Mouse (Mus musculus) right cerebral cortex, adult 2 months (tissue): ENCODE data around the gene Eif4a2.
A peak's percentile ranks its signal among the peaks of the same experiment; 100 is the strongest.

Source experiments
- DNase-seq, 2 experiments: peaks; one replicate each; pipeline ENCODE4 v3.0.0; 2021 to 2022; ENCODE audit warnings: low spot score in 2 of 2

The Eif4a2 gene

DNA sequence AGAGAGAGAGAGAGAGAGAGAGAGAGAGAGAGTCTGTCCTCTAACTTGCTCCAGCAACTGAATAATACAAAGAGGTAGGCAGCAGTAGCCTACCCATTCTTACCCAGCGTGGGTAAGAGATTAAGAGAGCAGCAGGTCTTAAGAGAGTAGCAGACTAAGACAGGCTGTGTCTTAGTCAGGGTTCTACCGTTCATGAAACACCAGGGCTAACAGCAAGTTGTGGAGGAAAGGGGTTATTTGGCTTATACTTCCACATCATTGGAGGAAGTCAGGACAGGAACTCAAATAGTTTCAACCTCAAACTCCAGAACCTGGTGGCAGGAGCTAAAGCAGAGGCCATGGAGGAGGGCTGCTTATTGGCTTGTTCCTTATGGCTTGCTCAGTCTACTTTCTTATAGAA lies 3.4 kb upstream of the Eif4a2 start:
- DNase-seq, result no peak

DNA sequence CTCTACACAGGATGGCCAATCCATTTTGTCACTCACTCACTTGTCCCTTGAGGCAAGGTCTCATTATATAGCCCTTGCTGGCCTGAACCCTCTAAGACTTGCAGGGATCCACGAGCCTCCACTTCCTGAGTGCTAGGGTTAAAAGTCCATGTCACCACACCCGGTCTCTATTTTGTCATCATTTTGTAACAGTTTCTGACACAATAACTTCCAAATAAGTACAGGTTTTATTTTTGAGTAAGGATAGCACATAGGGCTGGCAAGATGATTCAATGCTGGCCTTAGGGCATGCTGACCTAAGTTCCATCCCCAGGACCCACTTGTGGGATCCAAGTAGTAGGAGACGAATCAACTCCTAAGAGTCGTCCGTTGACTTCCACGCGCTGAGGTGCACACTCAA lies 1.1 kb upstream of the Eif4a2 start:
- no peak for DNase-seq

DNA sequence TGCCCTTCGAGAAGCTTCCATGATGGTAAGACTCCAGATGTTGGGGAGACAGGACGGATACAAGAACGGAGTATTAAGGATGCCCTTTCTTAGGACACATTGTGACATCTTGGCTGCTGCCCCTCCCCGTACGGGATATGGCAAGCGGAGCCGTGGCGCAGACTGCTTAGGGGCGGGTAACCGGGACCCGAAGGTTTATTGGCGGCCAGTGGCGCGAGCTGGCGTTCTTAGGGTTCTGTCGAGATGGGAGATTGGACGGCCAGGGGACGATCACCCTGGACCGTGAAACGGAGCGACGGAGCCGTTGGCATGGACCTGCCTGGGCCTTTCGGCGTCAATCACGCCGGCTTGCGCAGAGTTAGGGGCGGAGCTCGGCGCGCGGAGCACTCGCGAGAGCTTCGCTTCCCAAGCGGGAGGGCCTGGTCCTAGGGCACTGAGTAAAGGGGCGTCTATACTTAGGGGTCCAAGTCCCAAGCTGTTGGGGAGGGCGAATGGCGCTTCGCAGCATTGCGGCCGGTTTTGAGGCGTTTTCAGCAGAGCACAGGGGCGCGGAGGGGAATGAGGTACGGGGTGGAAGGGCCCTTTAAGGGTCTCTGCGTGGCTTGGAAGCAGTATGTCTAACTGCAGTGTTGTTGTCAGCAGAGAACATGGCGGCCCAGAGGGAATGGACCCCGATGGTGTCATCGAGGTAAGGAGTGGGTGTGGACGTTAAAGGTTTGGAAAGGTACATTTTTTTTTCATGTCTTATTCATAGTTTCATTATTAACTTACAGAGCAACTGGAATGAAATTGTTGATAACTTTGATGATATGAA lies 909 bp downstream of the Eif4a2 start:
- peak; percentile 75 to 78 for DNase-seq

- no peak for DNase-seq
Measured at GRCm38 (mm10) chr16:23108943-23109342, 1.7 kb downstream of the Eif4a2 start.

DNA sequence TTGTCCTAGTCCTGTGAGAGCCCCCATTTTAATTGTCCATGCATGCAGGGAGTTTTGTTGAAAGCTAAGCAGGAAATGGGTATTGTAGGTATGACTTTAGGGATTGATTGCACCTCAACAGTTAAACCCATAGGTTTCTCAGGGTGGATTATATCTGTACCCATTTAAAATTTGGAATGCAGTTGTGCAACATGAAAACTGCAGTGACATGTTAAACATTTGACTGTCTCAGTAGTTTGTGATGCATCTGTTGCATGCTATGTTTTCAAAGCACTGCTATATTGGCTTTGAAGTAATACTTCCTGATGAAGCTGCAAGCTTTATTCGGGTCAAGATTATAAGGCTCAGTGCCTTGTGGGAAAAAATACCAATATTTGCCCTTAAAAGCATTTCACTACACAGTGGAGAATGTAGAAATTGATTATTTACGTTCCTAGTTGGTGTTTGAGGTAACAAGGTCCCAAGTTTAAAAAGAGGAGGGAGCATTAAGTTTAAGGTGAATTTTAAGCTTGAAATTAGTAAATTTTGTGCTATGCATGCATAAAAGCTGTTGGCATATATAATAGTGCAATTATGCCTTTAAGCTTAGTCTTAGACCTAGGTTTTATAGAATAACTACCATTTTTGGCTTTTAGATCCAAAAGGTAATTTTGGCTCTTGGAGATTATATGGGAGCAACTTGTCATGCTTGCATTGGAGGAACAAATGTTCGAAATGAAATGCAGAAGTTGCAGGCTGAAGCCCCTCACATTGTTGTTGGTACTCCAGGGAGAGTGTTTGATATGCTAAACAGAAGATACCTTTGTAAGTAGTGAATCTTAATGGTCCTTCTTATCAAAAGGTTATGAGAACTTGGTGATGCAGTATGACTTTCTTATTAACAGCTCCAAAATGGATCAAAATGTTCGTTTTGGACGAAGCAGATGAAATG lies 2.4 kb downstream of the Eif4a2 start:
- no peak for DNase-seq

- DNase-seq, result no peak
Measured at GRCm38 (mm10) chr16:23112348-23112747, 5.1 kb downstream of the Eif4a2 start.

DNA sequence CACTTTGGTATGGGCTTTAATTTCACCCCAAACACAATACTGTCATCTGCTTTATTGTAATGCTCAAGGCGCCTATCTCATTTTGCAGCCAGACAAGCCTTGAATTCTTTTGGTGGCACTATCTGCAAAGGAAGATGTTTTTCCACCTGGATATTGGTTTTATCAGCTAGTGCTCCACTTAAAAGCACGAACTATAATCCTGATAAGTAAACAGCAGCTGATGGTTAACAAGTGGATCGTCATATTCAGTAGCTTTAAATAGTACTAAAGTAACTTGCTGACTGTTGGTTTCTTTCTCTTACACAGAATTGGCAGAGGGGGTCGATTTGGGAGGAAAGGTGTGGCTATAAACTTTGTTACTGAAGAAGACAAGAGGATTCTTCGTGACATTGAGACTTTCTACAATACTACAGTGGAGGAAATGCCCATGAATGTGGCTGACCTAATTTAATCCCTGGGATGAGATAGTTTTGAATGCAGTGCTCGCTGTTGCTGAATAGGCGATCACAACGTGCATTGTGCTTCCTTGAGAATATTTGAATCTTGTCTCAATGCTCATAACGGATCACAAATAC lies 5.7 kb downstream of the Eif4a2 start:
- DNase-seq, result no peak

- DNase-seq, result no peak
Measured at GRCm38 (mm10) chr16:23113903-23114302, 6.7 kb downstream of the Eif4a2 start.

DNA sequence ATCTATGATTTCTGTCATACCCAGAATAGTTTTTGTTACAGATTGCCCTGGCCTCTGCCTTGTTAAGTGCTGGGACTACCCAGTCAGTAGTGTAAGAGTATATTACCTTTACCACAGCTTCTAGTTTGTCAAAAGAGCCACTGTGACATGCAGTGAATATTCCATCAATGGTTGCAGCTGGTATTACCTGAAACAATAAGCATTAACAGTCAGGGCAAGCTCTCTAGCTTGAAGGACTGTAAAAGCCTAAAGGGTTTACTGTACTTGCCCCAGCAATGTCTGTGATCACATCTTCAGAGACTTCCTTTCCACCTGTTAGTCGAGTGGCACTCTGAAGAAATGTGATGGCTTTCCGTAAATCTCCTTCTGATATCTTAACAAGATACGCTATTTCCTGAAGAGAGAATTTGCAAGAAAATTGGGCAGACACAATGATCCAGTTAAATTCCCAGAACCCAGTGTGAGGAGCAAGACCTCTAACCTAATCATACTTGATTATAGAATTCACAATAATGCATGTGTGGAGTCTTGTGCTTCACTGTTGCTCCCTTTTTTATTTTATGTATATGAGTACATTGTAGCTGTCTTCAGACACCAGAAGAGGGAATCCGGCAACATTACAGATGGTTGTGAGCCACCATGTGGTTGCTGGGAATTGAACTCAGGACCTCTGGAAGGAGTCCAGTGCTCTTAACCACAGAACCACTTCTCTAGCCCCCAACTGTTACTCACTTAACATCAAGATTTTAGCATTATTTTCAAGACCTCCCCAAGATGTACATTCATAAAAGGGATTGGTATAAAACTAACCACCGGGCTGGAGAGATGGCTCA lies 7.3 kb downstream of the Eif4a2 start:
- no peak for DNase-seq

DNA sequence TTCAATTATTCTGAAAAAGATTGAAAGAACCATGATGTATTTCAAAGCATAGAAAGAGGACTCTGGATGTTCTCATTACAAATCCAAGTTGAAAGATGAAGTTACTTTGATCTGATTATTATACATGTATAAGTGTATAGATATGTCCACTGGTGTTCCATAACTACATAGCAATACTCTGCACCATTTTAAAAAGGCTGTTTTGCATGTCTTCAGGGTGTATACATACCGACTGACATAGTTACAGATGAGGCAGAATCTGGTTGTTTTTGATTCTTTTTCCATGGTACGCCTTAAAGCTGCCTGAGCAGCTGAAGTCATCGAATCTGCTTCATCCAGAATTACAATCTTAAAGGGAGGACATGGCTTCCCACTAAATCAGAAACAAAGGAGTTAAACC lies 8.2 kb downstream of the Eif4a2 start:
- DNase-seq, result no peak

- no peak for DNase-seq
Measured at GRCm38 (mm10) chr16:23117173-23117572, 9.9 kb downstream of the Eif4a2 start.

GRCm38 (mm10) chr16:23122446-23122845 lies 15.2 kb downstream of the Eif4a2 start:
- no peak for DNase-seq

- no peak for DNase-seq
Measured at GRCm38 (mm10) chr16:23123104-23123503, 15.9 kb downstream of the Eif4a2 start.

- no peak for DNase-seq
Measured at GRCm38 (mm10) chr16:23124398-23124797, 17.2 kb downstream of the Eif4a2 start.

DNA sequence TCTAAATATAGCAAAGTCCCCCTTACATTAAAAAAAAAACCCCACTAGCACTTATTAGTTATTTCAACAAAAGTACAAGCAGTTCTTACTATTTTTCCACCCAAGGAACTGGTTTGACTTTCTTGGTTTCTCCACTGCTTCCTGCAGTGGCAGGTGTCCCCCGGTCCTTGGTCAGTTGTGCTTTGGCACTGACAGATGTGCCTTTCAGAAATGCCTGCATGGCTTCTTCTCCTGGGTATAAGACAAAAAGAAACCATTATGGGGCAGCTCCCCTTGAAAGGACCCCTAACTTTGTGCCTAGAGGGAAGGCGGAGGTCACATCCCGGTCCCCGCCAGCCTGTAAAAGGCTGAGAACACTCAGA lies 20.0 kb downstream of the Eif4a2 start:
- DNase-seq, result no peak

GRCm38 (mm10) chr16:23127673-23128375 lies 20.6 kb downstream of the Eif4a2 start, which contains the start of gene Rfc4:
Rfc4 (minus strand) TSS chr16:23127737.
- peak; percentile 91 to 94 for DNase-seq

DNA sequence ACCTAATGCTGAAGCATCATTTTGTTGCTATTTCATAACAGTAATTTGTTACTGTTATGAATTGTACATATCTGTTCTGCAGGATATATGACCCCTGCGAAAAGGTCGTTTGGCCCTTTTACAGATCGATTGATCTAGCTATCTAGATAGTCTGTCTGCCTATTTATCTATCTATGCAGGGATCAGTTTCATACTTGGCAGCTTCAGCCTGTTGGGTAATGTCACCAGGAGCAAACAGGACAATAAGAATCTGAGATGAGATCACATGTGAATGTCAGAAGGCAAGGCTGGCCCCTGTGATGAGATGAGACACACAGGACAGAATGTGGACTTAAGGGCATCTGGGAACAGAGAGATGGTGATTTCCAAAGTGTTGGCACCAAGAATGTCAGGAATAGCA lies 23.1 kb downstream of the Eif4a2 start:
- no peak for DNase-seq

DNA sequence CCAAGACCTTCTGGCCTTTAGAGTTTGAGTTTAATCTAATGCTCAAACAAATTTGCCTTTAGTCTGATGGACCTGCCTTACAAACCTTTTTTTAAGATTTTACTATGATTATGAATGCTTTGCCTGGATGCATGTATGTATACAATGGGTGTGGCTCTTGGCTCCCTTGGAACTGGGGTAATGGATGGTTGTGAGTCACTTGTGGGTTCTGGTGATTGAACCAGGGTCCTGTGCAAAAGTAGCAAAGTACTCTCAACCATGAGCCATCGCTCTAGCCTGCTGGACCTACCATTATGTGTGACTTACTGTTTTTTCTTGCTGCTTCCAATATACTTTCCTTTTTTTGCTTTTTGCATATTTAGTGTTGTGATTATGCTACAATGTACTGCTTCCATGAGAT lies 25.1 kb downstream of the Eif4a2 start:
- DNase-seq, result no peak

DNA sequence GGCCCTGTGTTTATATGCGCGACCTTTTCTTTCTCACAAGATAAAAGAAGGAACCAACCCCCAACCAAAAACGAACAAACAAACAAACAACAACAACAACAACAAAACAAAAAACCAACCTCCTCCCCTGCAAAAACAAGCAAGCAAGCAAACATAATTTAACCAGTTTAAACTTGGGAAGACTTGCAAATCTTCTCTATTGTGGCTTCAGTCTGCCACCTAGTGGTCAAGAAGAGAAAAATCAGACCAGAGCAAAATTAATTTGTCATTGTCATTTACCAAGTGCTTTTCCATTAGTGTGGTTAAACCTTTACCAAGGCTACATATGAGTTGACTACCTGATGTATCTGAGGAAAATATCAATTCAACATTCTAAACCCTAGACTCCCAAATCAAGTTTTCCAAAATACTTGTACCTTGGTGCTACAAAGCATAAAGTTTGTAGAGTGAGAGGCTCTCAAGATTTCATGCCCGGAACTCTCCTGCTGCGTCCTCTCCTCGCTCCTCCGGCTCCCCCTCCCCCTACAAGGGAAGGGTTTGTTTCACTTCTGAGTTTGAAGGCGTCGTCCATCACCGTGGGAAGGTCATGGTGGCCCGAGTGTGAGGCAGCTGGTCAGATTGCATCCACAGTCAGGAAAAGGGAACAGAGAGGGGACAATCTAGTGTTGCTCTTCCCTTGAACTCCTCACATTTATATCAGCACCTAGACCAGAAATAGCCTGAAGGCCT lies 28.3 kb downstream of the Eif4a2 start:
- no peak for DNase-seq

GRCm38 (mm10) chr16:23136406-23136970 lies 29.2 kb downstream of the Eif4a2 start:
- no peak for DNase-seq
